Mouse (Mus musculus): ENCODE measurements around the gene Olfr629. TPM values are rescaled to one million over a fixed set of nuclear protein-coding genes. Genes with fewer than 3 reads are reported as not detected.
"Not testable (repeated sequence)": the region's sequence is repeated elsewhere in the genome, so short reads cannot be mapped to it uniquely, and the experiment has no call there.

Olfr629 gene
- polyA plus RNA-seq (2014; fragmentation: Nextera tagmentation; extraction: Ambion mirVana): not detected in 2 replicates

DNA sequence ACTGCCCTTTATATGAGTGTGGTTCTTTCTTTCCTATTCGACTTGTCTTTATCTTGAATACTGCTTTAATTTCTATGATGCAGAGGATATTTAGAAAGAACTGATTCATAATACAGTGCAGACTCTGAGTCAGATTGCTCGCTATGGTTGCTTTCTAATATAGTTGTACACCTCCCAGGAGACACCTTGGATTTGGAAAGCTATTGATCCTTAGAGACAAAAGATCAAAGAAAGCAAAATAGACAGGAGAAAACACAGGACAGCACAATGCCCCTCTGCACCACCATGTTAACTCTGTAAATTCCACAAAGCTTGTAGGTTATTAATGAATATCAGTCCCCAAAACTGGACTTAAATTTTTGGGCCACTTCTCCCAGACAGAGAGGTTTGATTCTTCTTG, at the start of gene Olfr629:
Gene Olfr629, minus strand, starts transcription at position 101 of the 400 bp plus-strand sequence.
- H3K4me3 ChIP-seq (ENCODE audit: low read depth, low read length): no peak within 1 kb of the TSS
- no peak within 1 kb of the TSS for H3K4me2 ChIP-seq
- H3K27ac ChIP-seq (ENCODE audit: low read depth, low read length): no peak within 1 kb of the TSS
- no peak within 1 kb of the TSS for H3K9ac ChIP-seq (ENCODE audit: low read length)
- 77% methylated on average over 2 of the region's 2 CpGs for WGBS
- no peaks in the 10 kb centered on the region for H3K27me3 ChIP-seq (ENCODE audit: control insufficient read depth, insufficient read depth, low read length)
- DNase-seq (ENCODE audit: low spot score, missing footprints) (no peak), ATAC-seq (ENCODE audit: low FRiP score) (no peak)
- H3K36me3 ChIP-seq (ENCODE audit: control insufficient read depth, insufficient read depth, low read length): no peaks in the 10 kb centered on the region
- H3K4me1 ChIP-seq (ENCODE audit: control insufficient read depth, insufficient read depth, low read length): no peaks in the 10 kb centered on the region
- H3K9me3 ChIP-seq (ENCODE audit: control insufficient read depth, low read length): no peaks in the 10 kb centered on the region

GRCm38 (mm10) chr7:103792669-103793388, 48.1 kb upstream of the Olfr629 start:
- ATAC-seq (ENCODE audit: low FRiP score): no peak
- Histone ChIP-seq H3K4me2 (no peak overlapping the region), H3K27ac (ENCODE audit: low read depth, low read length) (no peak overlapping the region), H3K27me3 (ENCODE audit: control insufficient read depth, insufficient read depth, low read length) (no peaks in the 10 kb centered on the region), H3K9me3 (ENCODE audit: control insufficient read depth, low read length) (no peaks in the 10 kb centered on the region), H3K4me1 (ENCODE audit: control insufficient read depth, insufficient read depth, low read length) (no peaks in the 10 kb centered on the region), H3K9ac (ENCODE audit: low read length) (no peak overlapping the region), H3K36me3 (ENCODE audit: control insufficient read depth, insufficient read depth, low read length) (no peaks in the 10 kb centered on the region), H3K4me3 (ENCODE audit: low read depth, low read length) (no peak overlapping the region)
- DNase-seq (ENCODE audit: low spot score, missing footprints): no peak
- 21% methylated on average over 4 of the region's 4 CpGs for WGBS

DNA sequence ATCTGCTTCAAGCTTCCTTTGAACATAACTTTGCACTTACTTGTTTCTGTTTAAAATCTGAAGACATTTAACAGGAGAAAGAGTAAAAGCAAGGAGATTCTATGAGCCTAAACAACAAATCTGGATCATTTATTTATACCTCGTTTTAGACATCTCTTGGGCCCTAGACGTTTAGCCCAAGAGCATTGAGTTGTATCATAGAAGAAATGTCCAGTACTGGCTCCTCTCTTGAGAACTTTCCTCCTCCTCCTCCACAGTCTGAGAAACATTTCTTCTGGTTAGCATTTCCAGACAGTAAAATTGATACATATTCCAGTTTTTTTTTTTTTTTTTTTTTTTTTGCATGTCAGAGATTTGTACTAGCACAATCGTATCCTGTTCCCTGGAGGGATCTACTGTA, 47.0 kb upstream of the Olfr629 start, which contains the start of gene Olfr67:
Gene Olfr67, minus strand, starts transcription at position 101 of the 400 bp plus-strand sequence.
- H3K4me2 ChIP-seq: no peak within 1 kb of the TSS
- no peak within 1 kb of the TSS for H3K4me3 ChIP-seq (ENCODE audit: low read depth, low read length)
- no peaks in the 10 kb centered on the region for H3K36me3 ChIP-seq (ENCODE audit: control insufficient read depth, insufficient read depth, low read length)
- H3K9me3 ChIP-seq (ENCODE audit: control insufficient read depth, low read length): no peaks in the 10 kb centered on the region
- no peak within 1 kb of the TSS for H3K9ac ChIP-seq (ENCODE audit: low read length)
- 85% methylated on average over 3 of the region's 3 CpGs for WGBS
- H3K27me3 ChIP-seq (ENCODE audit: control insufficient read depth, insufficient read depth, low read length): no peaks in the 10 kb centered on the region
- ATAC-seq (ENCODE audit: low FRiP score) (no peak), DNase-seq (ENCODE audit: low spot score, missing footprints) (no peak)
- no peak within 1 kb of the TSS for H3K27ac ChIP-seq (ENCODE audit: low read depth, low read length)
- H3K4me1 ChIP-seq (ENCODE audit: control insufficient read depth, insufficient read depth, low read length): no peaks in the 10 kb centered on the region

- ATAC-seq (ENCODE audit: low FRiP score): no peak
- 80% methylated on average over 3 of the region's 3 CpGs for WGBS
- H3K36me3 ChIP-seq (ENCODE audit: control insufficient read depth, insufficient read depth, low read length): no peaks in the 10 kb centered on the region
Measured at GRCm38 (mm10) chr7:103779598-103779997, 34.9 kb upstream of the Olfr629 start, which contains the start of gene Olfr68. Gene Olfr68, minus strand, starts transcription at chr7:103779698.

DNA sequence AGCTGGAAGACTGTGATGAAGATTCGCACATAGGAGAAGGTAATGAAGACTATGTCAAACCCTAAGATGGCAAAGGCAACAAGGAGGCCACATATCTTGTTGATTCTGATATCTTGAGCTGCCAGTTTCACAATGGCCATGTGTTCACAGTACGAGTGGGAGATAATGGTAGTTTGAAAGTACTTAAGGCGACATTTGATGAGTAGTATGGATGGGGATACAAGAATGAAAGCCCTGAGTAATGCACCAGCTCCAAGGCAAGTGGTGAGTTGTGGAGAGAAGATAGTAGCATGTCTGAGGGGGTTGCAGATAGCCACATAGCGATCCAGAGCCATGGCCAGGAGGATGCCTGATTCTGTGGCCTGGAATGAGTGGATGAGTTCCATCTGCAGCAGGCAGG, 32.9 kb upstream of the Olfr629 start:
- not testable (repeated sequence) for H3K9ac ChIP-seq (ENCODE audit: low read length); H3K4me1 ChIP-seq (ENCODE audit: control insufficient read depth, insufficient read depth, low read length); DNase-seq (ENCODE audit: low spot score, missing footprints); H3K9me3 ChIP-seq (ENCODE audit: control insufficient read depth, low read length); H3K27me3 ChIP-seq (ENCODE audit: control insufficient read depth, insufficient read depth, low read length); H3K4me2 ChIP-seq; ATAC-seq (ENCODE audit: low FRiP score); H3K4me3 ChIP-seq (ENCODE audit: low read depth, low read length); H3K36me3 ChIP-seq (ENCODE audit: control insufficient read depth, insufficient read depth, low read length); H3K27ac ChIP-seq (ENCODE audit: low read depth, low read length)
- WGBS: 83% methylated on average over 3 of the region's 4 CpGs

More at GRCm38 (mm10) chr7:103779598-103779997, 34.9 kb upstream of the Olfr629 start, which contains the start of gene Olfr68:
- Histone ChIP-seq H3K9ac (ENCODE audit: low read length) (no peak within 1 kb of the TSS), H3K4me3 (ENCODE audit: low read depth, low read length) (no peak within 1 kb of the TSS), H3K4me1 (ENCODE audit: control insufficient read depth, insufficient read depth, low read length) (no peaks in the 10 kb centered on the region), H3K9me3 (ENCODE audit: control insufficient read depth, low read length) (no peaks in the 10 kb centered on the region), H3K27me3 (ENCODE audit: control insufficient read depth, insufficient read depth, low read length) (no peaks in the 10 kb centered on the region), H3K4me2 (no peak within 1 kb of the TSS), H3K27ac (ENCODE audit: low read depth, low read length) (no peak within 1 kb of the TSS)
- no peak for DNase-seq (ENCODE audit: low spot score, missing footprints)

GRCm38 (mm10) chr7:103771494-103771893, 26.8 kb upstream of the Olfr629 start, which contains the start of gene Olfr69:
Gene Olfr69, minus strand, starts transcription at chr7:103771594.
- H3K36me3 ChIP-seq (ENCODE audit: control insufficient read depth, insufficient read depth, low read length): no peaks in the 10 kb centered on the region
- ATAC-seq (ENCODE audit: low FRiP score): no peak
- 73% methylated on average over 2 of the region's 2 CpGs for WGBS

DNA sequence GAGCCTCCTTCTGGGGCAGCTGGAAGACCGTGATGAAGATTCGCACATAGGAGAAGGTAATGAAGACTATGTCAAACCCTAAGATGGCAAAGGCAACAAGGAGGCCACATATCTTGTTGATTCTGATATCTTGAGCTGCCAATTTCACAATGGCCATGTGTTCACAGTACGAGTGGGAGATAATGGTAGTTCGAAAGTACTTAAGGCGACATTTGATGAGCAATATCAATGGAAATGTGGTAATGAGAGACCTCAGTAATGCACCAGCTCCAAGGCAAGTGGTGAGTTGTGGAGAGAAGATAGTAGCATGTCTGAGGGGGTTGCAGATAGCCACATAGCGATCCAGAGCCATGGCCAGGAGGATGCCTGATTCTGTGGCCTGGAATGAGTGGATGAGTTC, 22.9 kb upstream of the Olfr629 start:
- 94% methylated on average over 6 of the region's 6 CpGs for WGBS
- not testable (repeated sequence) for ATAC-seq (ENCODE audit: low FRiP score); H3K4me1 ChIP-seq (ENCODE audit: control insufficient read depth, insufficient read depth, low read length)

More at GRCm38 (mm10) chr7:103771494-103771893, 26.8 kb upstream of the Olfr629 start, which contains the start of gene Olfr69:
- Histone ChIP-seq H3K9ac (ENCODE audit: low read length) (no peak within 1 kb of the TSS), H3K27ac (ENCODE audit: low read depth, low read length) (no peak within 1 kb of the TSS), H3K9me3 (ENCODE audit: control insufficient read depth, low read length) (no peaks in the 10 kb centered on the region), H3K4me1 (ENCODE audit: control insufficient read depth, insufficient read depth, low read length) (no peaks in the 10 kb centered on the region), H3K4me3 (ENCODE audit: low read depth, low read length) (no peak within 1 kb of the TSS), H3K27me3 (ENCODE audit: control insufficient read depth, insufficient read depth, low read length) (no peaks in the 10 kb centered on the region), H3K4me2 (no peak within 1 kb of the TSS)
- no peak for DNase-seq (ENCODE audit: low spot score, missing footprints)

DNA sequence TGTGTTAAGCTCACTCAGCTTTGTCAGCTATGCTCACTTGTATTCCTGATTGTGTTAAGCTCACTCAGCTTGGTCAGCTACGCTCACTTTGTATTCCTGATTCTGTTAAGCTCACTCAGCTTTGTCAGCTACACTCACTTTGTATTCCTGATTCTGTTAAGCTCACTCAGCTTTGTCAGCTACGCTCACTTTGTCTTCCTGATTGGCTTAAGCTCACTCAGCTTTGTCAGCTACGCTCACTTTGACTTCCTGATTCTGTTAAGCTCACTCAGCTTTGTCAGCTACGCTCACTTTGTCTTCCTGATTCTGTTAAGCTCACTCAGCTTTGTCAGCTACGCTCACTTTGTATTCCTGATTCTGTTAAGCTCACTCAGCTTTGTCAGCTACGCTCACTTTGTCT, 17.5 kb upstream of the Olfr629 start:
- H3K4me3 ChIP-seq (ENCODE audit: low read depth, low read length); ATAC-seq (ENCODE audit: low FRiP score); H3K27me3 ChIP-seq (ENCODE audit: control insufficient read depth, insufficient read depth, low read length); DNase-seq (ENCODE audit: low spot score, missing footprints); H3K36me3 ChIP-seq (ENCODE audit: control insufficient read depth, insufficient read depth, low read length); H3K4me2 ChIP-seq; H3K9ac ChIP-seq (ENCODE audit: low read length); H3K9me3 ChIP-seq (ENCODE audit: control insufficient read depth, low read length); H3K27ac ChIP-seq (ENCODE audit: low read depth, low read length); H3K4me1 ChIP-seq (ENCODE audit: control insufficient read depth, insufficient read depth, low read length): not testable (repeated sequence)
- 92% methylated on average over 6 of the region's 6 CpGs for WGBS

More for the DNA sequence above, 22.9 kb upstream of the Olfr629 start:
- H3K27me3 ChIP-seq (ENCODE audit: control insufficient read depth, insufficient read depth, low read length); H3K4me3 ChIP-seq (ENCODE audit: low read depth, low read length); H3K9ac ChIP-seq (ENCODE audit: low read length); H3K9me3 ChIP-seq (ENCODE audit: control insufficient read depth, low read length); DNase-seq (ENCODE audit: low spot score, missing footprints); H3K4me2 ChIP-seq; H3K27ac ChIP-seq (ENCODE audit: low read depth, low read length); H3K36me3 ChIP-seq (ENCODE audit: control insufficient read depth, insufficient read depth, low read length): not testable (repeated sequence)

GRCm38 (mm10) chr7:103757233-103757632, 12.5 kb upstream of the Olfr629 start, which contains the start of gene Olfr630:
Gene Olfr630, minus strand, starts transcription at chr7:103757333.
- DNase-seq (ENCODE audit: low spot score, missing footprints) (no peak), ATAC-seq (ENCODE audit: low FRiP score) (no peak)
- 55% methylated on average over 2 of the region's 2 CpGs for WGBS
- Histone ChIP-seq H3K4me1 (ENCODE audit: control insufficient read depth, insufficient read depth, low read length) (no peaks in the 10 kb centered on the region), H3K36me3 (ENCODE audit: control insufficient read depth, insufficient read depth, low read length) (no peaks in the 10 kb centered on the region), H3K4me3 (ENCODE audit: low read depth, low read length) (no peak within 1 kb of the TSS), H3K4me2 (no peak within 1 kb of the TSS), H3K9ac (ENCODE audit: low read length) (no peak within 1 kb of the TSS), H3K9me3 (ENCODE audit: control insufficient read depth, low read length) (no peaks in the 10 kb centered on the region), H3K27me3 (ENCODE audit: control insufficient read depth, insufficient read depth, low read length) (no peaks in the 10 kb centered on the region), H3K27ac (ENCODE audit: low read depth, low read length) (no peak within 1 kb of the TSS)

All from midbrain, embryonic 11.5 days (tissue).